8 mouse cellular contexts compared by ENCODE assay signal in the genomic region with DNA sequence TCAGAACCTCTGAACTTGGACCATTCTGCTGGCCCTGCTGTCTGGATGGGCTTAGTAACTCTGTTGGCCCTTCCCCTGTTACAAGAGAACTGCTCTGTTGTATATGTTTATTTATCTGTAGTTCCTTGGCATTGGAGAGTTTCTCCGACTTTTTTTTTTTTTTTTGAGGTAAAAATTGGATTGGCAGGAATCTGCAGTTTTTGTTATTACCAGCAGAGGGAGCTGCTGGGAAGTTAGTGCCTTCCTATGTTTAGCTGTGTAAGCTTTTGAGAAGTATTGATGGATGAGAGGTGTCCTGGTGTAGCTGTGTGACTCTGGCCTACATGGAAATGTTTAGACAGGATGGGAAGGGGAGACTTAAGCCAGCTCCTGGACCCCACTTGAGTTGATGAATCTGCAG. TPM values are rescaled to one million over a fixed set of nuclear protein-coding genes. Genes with fewer than 3 reads are reported as not detected.
DNase-seq lines count a peak whose midpoint lies in the region; ATAC-seq and TF ChIP-seq lines count a peak whose summit lies in the region.

No protein-coding gene starts in this region.

- no peak overlapping the region for H3K27ac ChIP-seq in thymus, adult 2 months (ENCODE audit: control insufficient read depth, insufficient read depth, low read length)
- H3K27ac ChIP-seq in intestine, postnatal 0 days (ENCODE audit: low read depth, low read length), result no peak overlapping the region

- no peak for TF ChIP-seq CTCF in thymus, adult 2 months (IDR thresholded peaks at IDR 0.05; ENCODE audit: borderline replicate concordance, control insufficient read depth, extremely low read depth, insufficient read depth, low read length, poor library complexity)
- peak; percentile 84 for TF ChIP-seq CTCF in intestine, postnatal 0 days (IDR thresholded peaks at IDR 0.05; ENCODE audit: low read depth)

- no peaks in the 10 kb centered on the region for H3K27me3 ChIP-seq in thymus, adult 2 months (ENCODE audit: control insufficient read depth, insufficient read depth, low read length)
- no peaks in the 10 kb centered on the region for H3K27me3 ChIP-seq in intestine, postnatal 0 days (replicated peaks; ENCODE audit: control insufficient read depth, insufficient read depth, low read length)
- no peaks in the 10 kb centered on the region for H3K27me3 ChIP-seq in splenic B cell, adult 2 months (ENCODE audit: control insufficient read depth, insufficient read depth, low read length, poor library complexity, severe bottlenecking)

- TF ChIP-seq POLR2A in thymus, adult 2 months (IDR thresholded peaks at IDR 0.05; ENCODE audit: control insufficient read depth, extremely low read depth, insufficient read depth, low read length, poor library complexity), result no peak

- H3K9ac ChIP-seq in intestine, postnatal 0 days (ENCODE audit: low read depth, low read length), result no peak overlapping the region

- peaks cover 16% of the 10 kb centered on the region for H3K36me3 ChIP-seq in thymus, adult 2 months (ENCODE audit: control insufficient read depth, insufficient read depth, low read length)
- peaks cover 48% of the 10 kb centered on the region for H3K36me3 ChIP-seq in intestine, postnatal 0 days (ENCODE audit: control insufficient read depth, insufficient read depth)
- H3K36me3 ChIP-seq in splenic B cell, adult 2 months (ENCODE audit: control insufficient read depth, insufficient read depth, low read length, poor library complexity, severe bottlenecking), result peaks cover 1% of the 10 kb centered on the region; the same call in 1 of the 2 replicates

- H3K9me3 ChIP-seq in intestine, postnatal 0 days (ENCODE audit: control insufficient read depth), result no peaks in the 10 kb centered on the region

- no peak for ATAC-seq in intestine, postnatal 0 days

- no peak overlapping the region for H3K4me3 ChIP-seq in thymus, adult 2 months (ENCODE audit: control insufficient read depth, insufficient read depth, low read length)
- no peak overlapping the region for H3K4me3 ChIP-seq in intestine, postnatal 0 days (ENCODE audit: low read depth, low read length)

- WGBS in thymus, adult 2 months, result 11% methylated on average over 1 of the region's 1 CpGs
- WGBS in intestine, postnatal 0 days, result 0% methylated on average over 1 of the region's 1 CpGs

- no peak overlapping the region for H3K4me2 ChIP-seq in intestine, postnatal 0 days (replicated peaks; ENCODE audit: low read depth)

- peaks cover 10% of the 10 kb centered on the region for H3K4me1 ChIP-seq in thymus, adult 2 months (replicated peaks; ENCODE audit: control insufficient read depth, insufficient read depth, low read length)
- H3K4me1 ChIP-seq in intestine, postnatal 0 days (replicated peaks; ENCODE audit: control insufficient read depth, insufficient read depth, low read length), result 0 out of 2 replicates have a peak, but pooled peaks cover 4% of the 10 kb centered on the region

- peak; percentile 65 for DNase-seq in heart, postnatal 4 days
- DNase-seq in heart, adult 9 months (ENCODE audit: low spot score in 2 of 2), result no peak
- peak; percentile 38 for DNase-seq in thymus, adult 2 months
- no peak for DNase-seq in thymus, postnatal 14 days
- DNase-seq in cerebellum, adult 9-11 months, result peak; percentile 56
- peak; percentile 71 for DNase-seq in splenic B cell, adult 2 months (ENCODE audit: low read depth, low spot score)
- no peak for DNase-seq in left cerebral cortex, adult 8-10 months (ENCODE audit: low spot score in 2 of 2)

RNA-seq across cellular contexts. Expression of a gene that starts 4.0 kb away (rescaled TPM):
- total RNA-seq in heart, postnatal 4 days (2021), result 1 to 10 TPM; 7.9 to 8.8 TPM
- 9.8 and 10.4 TPM in 2 replicates for polyA plus RNA-seq in thymus, adult 2 months (2012; rRNA removed)
- 6.9 and 7.8 TPM in 2 replicates for polyA plus RNA-seq in intestine, postnatal 0 days (2015; fragmentation: Nextera tagmentation; extraction: Ambion mirVana)
- 10 to 100 TPM; 18.0 to 21.8 (median 20.4) TPM for total RNA-seq in left cerebral cortex, adult 8-10 months (2022)

RNA-seq across cellular contexts. Expression of a gene that starts 11.3 kb away (rescaled TPM):
- total RNA-seq in heart, postnatal 4 days (2021), result 100 to 1,000 TPM; 122 to 125 TPM
- polyA plus RNA-seq in thymus, adult 2 months (2012; rRNA removed), result 39.1 and 54.3 TPM in 2 replicates
- polyA plus RNA-seq in intestine, postnatal 0 days (2015; fragmentation: Nextera tagmentation; extraction: Ambion mirVana), result 22.8 and 27.5 TPM in 2 replicates
- total RNA-seq in left cerebral cortex, adult 8-10 months (2022), result 10 to 100 TPM; 64.0 to 74.0 (median 66.0) TPM

RNA-seq across cellular contexts. Expression of a gene that starts 19.4 kb away (rescaled TPM):
- 10 to 100 TPM; 34.5 to 37.0 TPM for total RNA-seq in heart, postnatal 4 days (2021)
- polyA plus RNA-seq in thymus, adult 2 months (2012; rRNA removed), result 117 and 134 TPM in 2 replicates
- 90.2 and 92.3 TPM in 2 replicates for polyA plus RNA-seq in intestine, postnatal 0 days (2015; fragmentation: Nextera tagmentation; extraction: Ambion mirVana)
- 10 to 100 TPM; 22.7 to 29.9 (median 27.9) TPM for total RNA-seq in left cerebral cortex, adult 8-10 months (2022)

RNA-seq across cellular contexts. Expression of a gene that starts 20.2 kb away (rescaled TPM):
- 1,000 to 10,000 TPM; 1,831 to 1,865 TPM for total RNA-seq in heart, postnatal 4 days (2021)
- polyA plus RNA-seq in thymus, adult 2 months (2012; rRNA removed), result 376 and 397 TPM in 2 replicates
- 1,449 and 1,523 TPM in 2 replicates for polyA plus RNA-seq in intestine, postnatal 0 days (2015; fragmentation: Nextera tagmentation; extraction: Ambion mirVana)
- total RNA-seq in left cerebral cortex, adult 8-10 months (2022), result 100 to 1,000 TPM; 378 to 411 (median 394) TPM

RNA-seq across cellular contexts. Expression of a gene that starts 37.5 kb away (rescaled TPM):
- total RNA-seq in heart, postnatal 4 days (2021), result 1 to 10 TPM; 7.8 to 9.4 TPM
- polyA plus RNA-seq in thymus, adult 2 months (2012; rRNA removed), result 0.26 and 0.75 TPM in 2 replicates
- polyA plus RNA-seq in intestine, postnatal 0 days (2015; fragmentation: Nextera tagmentation; extraction: Ambion mirVana), result 3.2 and 4.8 TPM in 2 replicates
- 10 to 100 TPM; 16.0 to 19.5 (median 17.7) TPM for total RNA-seq in left cerebral cortex, adult 8-10 months (2022)

Comparison
In these comparisons a context has a peak if more than half of its experiments do, and no peak if none do; other contexts are left out.
1. DNase-seq: peak in heart, postnatal 4 days (single experiment), thymus, adult 2 months (single experiment), cerebellum, adult 9-11 months (single experiment) and splenic B cell, adult 2 months (single experiment); none in heart, adult 9 months (0 of 2), thymus, postnatal 14 days (single experiment) and left cerebral cortex, adult 8-10 months (0 of 2).